ENCODE assay signal across 8 mouse cellular contexts in genomic region chr5:118274546-118274945, GRCm38 (mm10). TPM values are rescaled to one million over a fixed set of nuclear protein-coding genes. Genes with fewer than 3 reads are reported as not detected.
A peak's percentile ranks its signal among the peaks of the same experiment; 100 is the strongest.
DNase-seq lines count a peak whose midpoint lies in the region; ATAC-seq and TF ChIP-seq lines count a peak whose summit lies in the region.

No protein-coding gene starts in this region.

- H3K4me3 ChIP-seq in heart, embryonic 10.5 days, result peak overlapping the region; percentile 22
- peak overlapping the region; percentile 67 for H3K4me3 ChIP-seq in E14TG2a.4 (replicated peaks; ENCODE audit: low read length)
- H3K4me3 ChIP-seq in embryonic facial prominence, embryonic 15.5 days (replicated peaks), result no peak overlapping the region
- no peak overlapping the region for H3K4me3 ChIP-seq in limb, embryonic 14.5 days (replicated peaks; ENCODE audit: low read length)

- WGBS in heart, embryonic 10.5 days, result 13% methylated on average over 9 of the region's 9 CpGs
- 13% methylated on average over 9 of the region's 9 CpGs for WGBS in embryonic facial prominence, embryonic 15.5 days
- 25% methylated on average over 9 of the region's 9 CpGs for WGBS in limb, embryonic 14.5 days

- DNase-seq in heart, embryonic 10.5 days (ENCODE audit: low spot score), result peak; percentile 86
- no peak for DNase-seq in heart, adult 11 months
- DNase-seq in limb, embryonic 14.5 days (ENCODE audit: low spot score), result peak; percentile 46
- no peak for DNase-seq in thymus, postnatal 10 days (ENCODE audit: low spot score in 2 of 2)
- DNase-seq in spleen, adult 12 weeks (ENCODE audit: low spot score), result no peak

- H3K4me2 ChIP-seq in embryonic facial prominence, embryonic 15.5 days (replicated peaks), result peak overlapping the region; percentile 12; the same call in 1 of the 2 replicates
- no peak overlapping the region for H3K4me2 ChIP-seq in limb, embryonic 14.5 days (replicated peaks; ENCODE audit: low read depth, low read length, severe bottlenecking)

- TF ChIP-seq POLR2A in limb, embryonic 14.5 days (IDR thresholded peaks at IDR 0.05; ENCODE audit: borderline replicate concordance, extremely low read depth, insufficient read depth, insufficient read length), result no peak

- peak overlapping the region; percentile 26; the same call in 1 of the 2 replicates for H3K27ac ChIP-seq in heart, embryonic 10.5 days
- no peak overlapping the region for H3K27ac ChIP-seq in embryonic facial prominence, embryonic 15.5 days (replicated peaks)
- no peak overlapping the region for H3K27ac ChIP-seq in limb, embryonic 14.5 days (replicated peaks; ENCODE audit: low read depth, low read length)

- no peaks in the 10 kb centered on the region for H3K9me3 ChIP-seq in heart, embryonic 10.5 days
- H3K9me3 ChIP-seq in E14TG2a.4 (ENCODE audit: low read length), result peaks cover 6% of the 10 kb centered on the region
- no peaks in the 10 kb centered on the region for H3K9me3 ChIP-seq in embryonic facial prominence, embryonic 15.5 days (replicated peaks)
- no peaks in the 10 kb centered on the region for H3K9me3 ChIP-seq in limb, embryonic 14.5 days (ENCODE audit: control insufficient read depth, low read length)

- TF ChIP-seq CTCF in E14TG2a.4 (conservative IDR thresholded peaks at IDR 0.05; ENCODE audit: low read length), result no peak

- no peak overlapping the region for H3K9ac ChIP-seq in embryonic facial prominence, embryonic 15.5 days
- H3K9ac ChIP-seq in limb, embryonic 14.5 days (ENCODE audit: low read depth, low read length, severe bottlenecking), result no peak overlapping the region

- H3K27me3 ChIP-seq in heart, embryonic 10.5 days (ENCODE audit: insufficient read depth, poor library complexity, severe bottlenecking), result peaks cover 83% of the 10 kb centered on the region
- peaks cover 17% of the 10 kb centered on the region for H3K27me3 ChIP-seq in E14TG2a.4 (ENCODE audit: insufficient read depth, low read length)
- H3K27me3 ChIP-seq in embryonic facial prominence, embryonic 15.5 days, result peaks cover 10% of the 10 kb centered on the region; the same call in 1 of the 2 replicates
- peaks cover 4% of the 10 kb centered on the region; the same call in 1 of the 2 replicates for H3K27me3 ChIP-seq in limb, embryonic 14.5 days (ENCODE audit: control insufficient read depth, insufficient read depth, low read length)

- no peaks in the 10 kb centered on the region for H3K36me3 ChIP-seq in heart, embryonic 10.5 days
- H3K36me3 ChIP-seq in E14TG2a.4 (ENCODE audit: insufficient read depth, low read length), result no peaks in the 10 kb centered on the region
- H3K36me3 ChIP-seq in embryonic facial prominence, embryonic 15.5 days, result no peaks in the 10 kb centered on the region
- no peaks in the 10 kb centered on the region for H3K36me3 ChIP-seq in limb, embryonic 14.5 days (ENCODE audit: control insufficient read depth, insufficient read depth, low read length)

- no peak for ATAC-seq in embryonic facial prominence, embryonic 15.5 days (ENCODE audit: insufficient number of reproducible peaks, low FRiP score, low TSS enrichment, low read depth)
- ATAC-seq in limb, embryonic 14.5 days (ENCODE audit: low FRiP score, low read depth), result no peak
- no peak for ATAC-seq in frontal cortex, adult (ENCODE audit: low TSS enrichment)

- peaks cover 39% of the 10 kb centered on the region for H3K4me1 ChIP-seq in heart, embryonic 10.5 days
- peaks cover 54% of the 10 kb centered on the region for H3K4me1 ChIP-seq in E14TG2a.4 (replicated peaks; ENCODE audit: low read depth, low read length)
- H3K4me1 ChIP-seq in embryonic facial prominence, embryonic 15.5 days, result peaks cover 18% of the 10 kb centered on the region
- H3K4me1 ChIP-seq in limb, embryonic 14.5 days (ENCODE audit: control insufficient read depth, insufficient read depth, low read length), result peaks cover 25% of the 10 kb centered on the region

RNA-seq across cellular contexts. Expression of gene 2410131K14Rik, which starts 29.5 kb away (rescaled TPM):
- 7.5 and 9.3 TPM in 2 replicates for polyA plus RNA-seq in heart, embryonic 10.5 days (2016; fragmentation: Nextera tagmentation; extraction: Ambion mirVana)
- 9.5 and 10.6 TPM in 2 replicates for polyA plus RNA-seq in embryonic facial prominence, embryonic 15.5 days (2015; fragmentation: Nextera tagmentation; extraction: Ambion mirVana)
- 13.8 and 16.8 TPM in 2 replicates for polyA plus RNA-seq in limb, embryonic 14.5 days (2012; rRNA removed)
- 10.4 and 11.4 TPM in 2 replicates for polyA plus RNA-seq in limb, embryonic 14.5 days (2014; fragmentation: Nextera tagmentation; extraction: Ambion mirVana)

RNA-seq across cellular contexts. Expression of gene Rnft2, which starts 29.6 kb away (rescaled TPM):
- 2.3 and 3.7 TPM in 2 replicates for polyA plus RNA-seq in heart, embryonic 10.5 days (2016; fragmentation: Nextera tagmentation; extraction: Ambion mirVana)
- 3.5 and 4.3 TPM in 2 replicates for polyA plus RNA-seq in embryonic facial prominence, embryonic 15.5 days (2015; fragmentation: Nextera tagmentation; extraction: Ambion mirVana)
- polyA plus RNA-seq in limb, embryonic 14.5 days (2012; rRNA removed), result 31.4 and 41.2 TPM in 2 replicates
- 3.1 and 3.7 TPM in 2 replicates for polyA plus RNA-seq in limb, embryonic 14.5 days (2014; fragmentation: Nextera tagmentation; extraction: Ambion mirVana)

Comparison
In these comparisons a context has a peak if more than half of its experiments do, and no peak if none do; other contexts are left out.
1. DNase-seq: peak in heart, embryonic 10.5 days (single experiment) and limb, embryonic 14.5 days (single experiment); none in heart, adult 11 months (single experiment), thymus, postnatal 10 days (0 of 2) and spleen, adult 12 weeks (single experiment).
2. H3K4me3 ChIP-seq: peak in heart, embryonic 10.5 days (single experiment) and E14TG2a.4 (single experiment); none in embryonic facial prominence, embryonic 15.5 days (single experiment) and limb, embryonic 14.5 days (single experiment).